Mouse (Mus musculus): ENCODE measurements around the gene Lbhd1. TPM values are rescaled to one million over a fixed set of nuclear protein-coding genes. Genes with fewer than 3 reads are reported as not detected.

The Lbhd1 gene
- polyA plus RNA-seq, 1 experiment: 28.6 TPM

- Histone ChIP-seq H3K4me1 (ENCODE audit: control insufficient read depth, insufficient read depth, low read length) (peaks cover 3% of the 10 kb centered on the region; the same call in 1 of the 2 replicates), H3K27ac (ENCODE audit: insufficient read depth, low read length) (no peak overlapping the region), H3K4me3 (ENCODE audit: insufficient read depth, low read length) (no peak overlapping the region)
- no peak for TF ChIP-seq CTCF (IDR thresholded peaks at IDR 0.05; ENCODE audit: borderline replicate concordance, insufficient read depth, low read length)
- TF ChIP-seq POLR2A (IDR thresholded peaks at IDR 0.05; ENCODE audit: low read depth, low read length): no peak
Measured at GRCm38 (mm10) chr19:8927891-8928525, 44.5 kb downstream of the Lbhd1 start.

GRCm38 (mm10) chr19:8928689-8929223 is 45.2 kb downstream of the Lbhd1 start:
- H3K4me1 ChIP-seq (ENCODE audit: control insufficient read depth, insufficient read depth, low read length): peaks cover 3% of the 10 kb centered on the region; the same call in 1 of the 2 replicates
- no peak overlapping the region for H3K27ac ChIP-seq (ENCODE audit: insufficient read depth, low read length)
- no peak; the same call in 1 of the 2 replicates for TF ChIP-seq POLR2A (IDR thresholded peaks at IDR 0.05; ENCODE audit: low read depth, low read length)
- TF ChIP-seq CTCF (IDR thresholded peaks at IDR 0.05; ENCODE audit: borderline replicate concordance, insufficient read depth, low read length): no peak
- peak overlapping the region; percentile 84; the same call in 1 of the 2 replicates for H3K4me3 ChIP-seq (ENCODE audit: insufficient read depth, low read length)

GRCm38 (mm10) chr19:8929224-8930088 is 45.9 kb downstream of the Lbhd1 start, which contains the start of the genes Rom1 and Eml3:
Gene Rom1, minus strand, starts transcription at chr19:8929356.
Gene Eml3, plus strand, starts transcription at chr19:8929552.
- H3K27ac ChIP-seq (ENCODE audit: insufficient read depth, low read length): peak within 1 kb of the TSS; percentile 23; the same call in 1 of the 2 replicates
- peaks cover 3% of the 10 kb centered on the region; the same call in 1 of the 2 replicates for H3K4me1 ChIP-seq (ENCODE audit: control insufficient read depth, insufficient read depth, low read length)
- TF ChIP-seq POLR2A (IDR thresholded peaks at IDR 0.05; ENCODE audit: low read depth, low read length) (peak; percentile 56), CTCF (IDR thresholded peaks at IDR 0.05; ENCODE audit: borderline replicate concordance, insufficient read depth, low read length) (0 out of 2 replicates have a peak, but pooled peaks have one; percentile 10)
- peak within 1 kb of the TSS; percentile 84 for H3K4me3 ChIP-seq (ENCODE audit: insufficient read depth, low read length)

- TF ChIP-seq POLR2A (IDR thresholded peaks at IDR 0.05; ENCODE audit: low read depth, low read length): no peak
- TF ChIP-seq CTCF (IDR thresholded peaks at IDR 0.05; ENCODE audit: borderline replicate concordance, insufficient read depth, low read length): no peak
- H3K27ac ChIP-seq (ENCODE audit: insufficient read depth, low read length): no peak overlapping the region
- H3K4me1 ChIP-seq (ENCODE audit: control insufficient read depth, insufficient read depth, low read length): peaks cover 3% of the 10 kb centered on the region; the same call in 1 of the 2 replicates
- H3K4me3 ChIP-seq (ENCODE audit: insufficient read depth, low read length): peak overlapping the region; percentile 84
Measured at GRCm38 (mm10) chr19:8930117-8930516, 46.6 kb downstream of the Lbhd1 start.

DNA sequence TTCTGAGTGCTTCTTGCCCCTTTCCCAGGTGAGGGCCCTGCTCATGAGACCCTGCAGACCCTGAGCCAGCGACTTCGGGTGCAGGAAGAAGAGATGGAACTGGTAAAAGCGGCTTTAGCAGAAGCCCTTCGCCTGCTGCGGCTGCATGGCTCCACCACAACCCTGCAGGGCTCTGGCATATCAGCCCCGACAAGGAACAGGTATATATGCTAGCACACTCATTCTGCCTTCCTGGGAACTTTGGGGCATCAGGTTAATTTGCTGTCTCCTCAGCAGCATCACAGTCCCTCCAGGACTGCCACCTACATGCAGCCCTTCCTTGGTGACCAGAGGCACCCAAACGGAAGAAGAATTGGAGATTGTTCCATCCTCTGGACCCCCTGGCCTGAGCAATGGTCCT is 47.2 kb downstream of the Lbhd1 start:
- H3K4me3 ChIP-seq (ENCODE audit: insufficient read depth, low read length): peak overlapping the region; percentile 84
- peaks cover 3% of the 10 kb centered on the region; the same call in 1 of the 2 replicates for H3K4me1 ChIP-seq (ENCODE audit: control insufficient read depth, insufficient read depth, low read length)
- no peak overlapping the region for H3K27ac ChIP-seq (ENCODE audit: insufficient read depth, low read length)
- TF ChIP-seq POLR2A (IDR thresholded peaks at IDR 0.05; ENCODE audit: low read depth, low read length): no peak
- no peak for TF ChIP-seq CTCF (IDR thresholded peaks at IDR 0.05; ENCODE audit: borderline replicate concordance, insufficient read depth, low read length)

GRCm38 (mm10) chr19:8936736-8937135 is 53.2 kb downstream of the Lbhd1 start:
- TF ChIP-seq POLR2A (IDR thresholded peaks at IDR 0.05; ENCODE audit: low read depth, low read length): no peak
- TF ChIP-seq CTCF (IDR thresholded peaks at IDR 0.05; ENCODE audit: borderline replicate concordance, insufficient read depth, low read length): no peak
- H3K4me3 ChIP-seq (ENCODE audit: insufficient read depth, low read length): no peak overlapping the region
- H3K4me1 ChIP-seq (ENCODE audit: control insufficient read depth, insufficient read depth, low read length): peaks cover 4% of the 10 kb centered on the region; the same call in 1 of the 2 replicates
- H3K27ac ChIP-seq (ENCODE audit: insufficient read depth, low read length): no peak overlapping the region

GRCm38 (mm10) chr19:8940526-8941133 is 57.1 kb downstream of the Lbhd1 start:
- Histone ChIP-seq H3K4me3 (ENCODE audit: insufficient read depth, low read length) (no peak overlapping the region), H3K4me1 (ENCODE audit: control insufficient read depth, insufficient read depth, low read length) (peaks cover 6% of the 10 kb centered on the region), H3K27ac (ENCODE audit: insufficient read depth, low read length) (no peak overlapping the region)
- TF ChIP-seq POLR2A (IDR thresholded peaks at IDR 0.05; ENCODE audit: low read depth, low read length) (no peak), CTCF (IDR thresholded peaks at IDR 0.05; ENCODE audit: borderline replicate concordance, insufficient read depth, low read length) (no peak)

GRCm38 (mm10) chr19:8941136-8941514 is 57.6 kb downstream of the Lbhd1 start:
- Histone ChIP-seq H3K27ac (ENCODE audit: insufficient read depth, low read length) (no peak overlapping the region), H3K4me3 (ENCODE audit: insufficient read depth, low read length) (peak overlapping the region; percentile 24), H3K4me1 (ENCODE audit: control insufficient read depth, insufficient read depth, low read length) (peaks cover 6% of the 10 kb centered on the region)
- TF ChIP-seq POLR2A (IDR thresholded peaks at IDR 0.05; ENCODE audit: low read depth, low read length): no peak
- no peak for TF ChIP-seq CTCF (IDR thresholded peaks at IDR 0.05; ENCODE audit: borderline replicate concordance, insufficient read depth, low read length)

Measured in embryonic fibroblast, embryonic 13.5 days (primary cell).